Mouse (Mus musculus) left cerebral cortex, postnatal 25 days (tissue): ENCODE measurements around the gene Ksr1. TPM values are rescaled to one million over a fixed set of nuclear protein-coding genes. Genes with fewer than 3 reads are reported as not detected.

Experiments used
- DNase-seq, 2 experiments: peaks; one replicate each; pipeline ENCODE4 v3.0.0; 2022; ENCODE audit warnings: low spot score in 2 of 2, mixed read lengths in 1 of 2
- intact Hi-C: fragments of 180-260 bp; cut with DNase I; formaldehyde crosslinking; loops from one replicate; pipeline ENCODE4 v1.15.1; 2025
- total RNA-seq, 2 experiments: library from RNA; stranded (reverse); gene quantifications; 2 replicates each; pipeline ENCODE4 v1.2.3; 2021

Ksr1 gene
- total RNA-seq, 2 experiments from 2014 or later: 55.2 to 60.6 TPM

- intact Hi-C loops: no loop called here
- DNase-seq: no peak
These were observed 42.7 kb downstream of the Ksr1 start for GRCm38 (mm10) chr11:79103461-79103869.

GRCm38 (mm10) chr11:79102280-79102679 lies 43.9 kb downstream of the Ksr1 start:
- intact Hi-C loops: no loop called here
- no peak for DNase-seq

GRCm38 (mm10) chr11:79101568-79101967 lies 44.6 kb downstream of the Ksr1 start:
- no peak for DNase-seq
- intact Hi-C loops: no loop called here

GRCm38 (mm10) chr11:79099032-79099431 lies 47.2 kb downstream of the Ksr1 start:
- no peak for DNase-seq
- intact Hi-C loops: loop anchor here (5.0 kb wide), 1 partner anchor 48 kb away; the partner anchor contains the start of gene Ksr1

GRCm38 (mm10) chr11:79097736-79098135 lies 48.5 kb downstream of the Ksr1 start:
- DNase-seq: no peak
- intact Hi-C loops: loop anchor here (5.0 kb wide), 1 partner anchor 50 kb away; the partner anchor contains the start of gene Ksr1

GRCm38 (mm10) chr11:79096673-79097072 lies 49.5 kb downstream of the Ksr1 start:
- intact Hi-C loops: loop anchor here (5.0 kb wide), 1 partner anchor 51 kb away; the partner anchor contains the start of gene Ksr1
- no peak for DNase-seq

GRCm38 (mm10) chr11:79095713-79096112 lies 50.5 kb downstream of the Ksr1 start:
- DNase-seq: no peak
- intact Hi-C loops: loop anchor here (5.0 kb wide), 1 partner anchor 52 kb away; the partner anchor contains the start of gene Ksr1

GRCm38 (mm10) chr11:79094727-79095126 lies 51.5 kb downstream of the Ksr1 start:
- intact Hi-C loops: loop anchor here (5.0 kb wide), 1 partner anchor 53 kb away; the partner anchor contains the start of gene Ksr1
- peak; percentile 31 to 69 for DNase-seq

GRCm38 (mm10) chr11:79093986-79094695 lies 52.1 kb downstream of the Ksr1 start:
- DNase-seq: no peak
- intact Hi-C loops: no loop called here

- no peak for DNase-seq
- intact Hi-C loops: no loop called here
These were observed 52.8 kb downstream of the Ksr1 start for GRCm38 (mm10) chr11:79093386-79093906.

- intact Hi-C loops: no loop called here
- DNase-seq: no peak
These were observed 53.4 kb downstream of the Ksr1 start for GRCm38 (mm10) chr11:79092802-79093201.

GRCm38 (mm10) chr11:79092245-79092644 lies 54.0 kb downstream of the Ksr1 start:
- no peak for DNase-seq
- intact Hi-C loops: no loop called here

- intact Hi-C loops: no loop called here
- no peak for DNase-seq
These were observed 56.5 kb downstream of the Ksr1 start for GRCm38 (mm10) chr11:79089756-79090155.

GRCm38 (mm10) chr11:79089027-79089426 lies 57.2 kb downstream of the Ksr1 start:
- DNase-seq: no peak
- intact Hi-C loops: no loop called here

- intact Hi-C loops: no loop called here
- no peak for DNase-seq
These were observed 57.9 kb downstream of the Ksr1 start for GRCm38 (mm10) chr11:79088325-79088724.

GRCm38 (mm10) chr11:79087731-79088311 lies 58.4 kb downstream of the Ksr1 start:
- no peak for DNase-seq
- intact Hi-C loops: no loop called here

GRCm38 (mm10) chr11:79086787-79087186 lies 59.4 kb downstream of the Ksr1 start:
- intact Hi-C loops: no loop called here
- no peak for DNase-seq

GRCm38 (mm10) chr11:79085059-79085458 lies 61.1 kb downstream of the Ksr1 start:
- DNase-seq: no peak
- intact Hi-C loops: no loop called here

GRCm38 (mm10) chr11:79083018-79083441 lies 63.2 kb downstream of the Ksr1 start:
- peak; percentile 31 to 82 for DNase-seq
- intact Hi-C loops: loop anchor here (5.0 kb wide), 1 partner anchor 99 kb away; no protein-coding TSS in a partner anchor
